Mouse (Mus musculus): Measurements from ENCODE around the gene Dennd2d. TPM values are rescaled to one million over a fixed set of nuclear protein-coding genes. Genes with fewer than 3 reads are reported as not detected.

Dennd2d gene
- total RNA-seq, 2 experiments from 2014 or later, result 0.14 to 0.20 TPM

DNA sequence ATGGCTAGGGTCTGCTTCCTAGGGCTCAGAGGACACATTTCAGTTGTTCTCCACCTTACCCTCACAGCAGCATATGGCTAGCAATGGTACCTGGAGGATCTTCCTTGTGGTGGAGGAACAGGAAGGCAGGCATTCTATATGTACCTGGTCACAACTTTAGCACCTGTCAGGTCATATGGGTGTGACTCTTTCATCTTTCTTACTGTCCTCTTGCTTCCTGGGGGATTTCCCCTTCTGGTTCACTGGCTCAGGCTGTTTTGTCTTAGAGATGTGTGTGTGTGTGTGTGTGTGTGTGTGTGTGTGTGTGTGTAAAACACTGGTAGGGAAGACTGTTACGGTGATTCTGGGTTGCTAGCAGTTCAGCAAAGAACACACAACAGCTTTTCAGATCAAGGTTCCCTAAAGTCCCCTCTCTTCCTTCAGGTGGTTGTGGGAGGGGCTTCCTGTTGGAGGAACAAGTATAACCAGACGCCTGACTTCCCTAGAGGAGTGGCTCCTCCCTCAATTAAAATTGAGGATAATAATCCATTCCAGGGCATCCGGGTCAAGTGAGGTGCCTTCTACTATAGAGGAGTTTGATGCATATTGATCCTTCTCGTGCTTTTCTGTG, 1.7 kb downstream of the Dennd2d start:
- intact Hi-C loops (cut with DNase I), result no loop called here
- no peak for DNase-seq (ENCODE audit: extremely low spot score in 1 of 2, low spot score in 2 of 2)
- TF ChIP-seq CTCF (IDR thresholded peaks at IDR 0.05), result no peak
- H3K27ac ChIP-seq, result no peak overlapping the region
- no peak overlapping the region for H3K4me3 ChIP-seq

DNA sequence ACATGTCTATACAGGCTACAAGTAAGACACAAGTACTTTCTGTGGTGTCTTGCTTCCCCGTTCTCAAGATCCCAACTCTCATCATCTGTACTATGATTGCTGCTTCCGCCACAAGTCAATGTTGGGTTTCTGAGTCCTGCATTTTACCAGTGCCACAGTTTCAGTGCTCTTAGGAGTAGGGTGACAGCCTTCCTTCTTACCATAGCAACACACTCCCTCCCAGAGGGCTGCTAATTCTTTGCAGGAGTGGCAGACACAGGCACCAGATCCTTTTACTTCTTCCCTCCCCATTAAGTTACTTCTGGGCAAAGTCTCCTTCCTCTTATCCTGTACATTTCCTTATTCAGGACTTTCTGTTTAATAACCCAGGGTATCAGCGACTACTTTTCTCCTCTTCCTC, 2.7 kb downstream of the Dennd2d start:
- intact Hi-C loops (cut with DNase I), result no loop called here
- no peak for TF ChIP-seq CTCF (IDR thresholded peaks at IDR 0.05)

DNA sequence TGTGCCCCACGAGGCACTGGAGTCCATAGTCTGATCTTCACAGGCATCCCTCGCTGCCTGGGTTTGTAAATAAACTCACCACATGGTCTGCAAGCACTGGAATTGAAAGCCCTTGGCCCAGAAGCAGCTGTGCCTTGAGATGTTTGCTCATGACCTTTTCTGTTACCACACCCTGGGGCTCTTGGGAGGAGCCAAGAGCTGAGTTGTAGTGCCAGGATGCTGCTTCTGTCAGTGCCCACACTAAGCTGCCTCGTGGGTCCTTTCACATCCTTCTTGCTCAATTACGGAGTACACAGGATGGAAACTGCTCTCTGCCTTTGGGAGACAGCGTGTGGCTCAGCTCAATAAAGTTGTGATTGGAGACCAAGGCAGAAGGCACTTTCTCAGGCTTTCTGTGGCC, 3.6 kb downstream of the Dennd2d start:
- intact Hi-C loops (cut with DNase I), result no loop called here

More for the DNA sequence above, 2.7 kb downstream of the Dennd2d start:
- no peak overlapping the region for H3K27ac ChIP-seq
- H3K4me3 ChIP-seq, result no peak overlapping the region
- DNase-seq (ENCODE audit: extremely low spot score in 1 of 2, low spot score in 2 of 2), result no peak

DNA sequence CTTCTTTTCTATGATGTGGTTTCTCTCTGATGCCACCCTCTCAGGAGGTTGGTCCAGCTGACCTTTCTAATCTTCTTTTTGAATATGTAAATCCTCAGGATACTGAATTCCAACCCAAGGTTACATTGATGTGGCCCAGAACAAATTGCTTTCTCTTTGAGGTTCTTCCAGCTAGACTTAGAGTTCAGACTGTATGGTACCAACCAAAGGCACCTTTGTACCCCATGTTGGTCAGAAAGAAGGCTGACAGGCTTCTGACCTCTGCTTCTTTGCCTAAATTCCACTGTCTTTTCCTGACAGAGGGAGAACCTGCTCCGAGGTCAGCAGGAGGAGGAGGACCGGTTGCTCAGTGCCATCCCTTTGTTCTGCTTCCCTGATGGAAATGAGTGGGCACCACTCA, 5.3 kb downstream of the Dennd2d start:
- no peak overlapping the region for H3K4me3 ChIP-seq
- H3K27ac ChIP-seq, result no peak overlapping the region
- TF ChIP-seq CTCF (IDR thresholded peaks at IDR 0.05), result no peak
- intact Hi-C loops (cut with DNase I), result no loop called here
- DNase-seq (ENCODE audit: extremely low spot score in 1 of 2, low spot score in 2 of 2), result no peak

More for the DNA sequence above, 3.6 kb downstream of the Dennd2d start:
- Histone ChIP-seq H3K27ac (no peak overlapping the region), H3K4me3 (no peak overlapping the region)
- no peak for TF ChIP-seq CTCF (IDR thresholded peaks at IDR 0.05)
- no peak for DNase-seq (ENCODE audit: extremely low spot score in 1 of 2, low spot score in 2 of 2)

DNA sequence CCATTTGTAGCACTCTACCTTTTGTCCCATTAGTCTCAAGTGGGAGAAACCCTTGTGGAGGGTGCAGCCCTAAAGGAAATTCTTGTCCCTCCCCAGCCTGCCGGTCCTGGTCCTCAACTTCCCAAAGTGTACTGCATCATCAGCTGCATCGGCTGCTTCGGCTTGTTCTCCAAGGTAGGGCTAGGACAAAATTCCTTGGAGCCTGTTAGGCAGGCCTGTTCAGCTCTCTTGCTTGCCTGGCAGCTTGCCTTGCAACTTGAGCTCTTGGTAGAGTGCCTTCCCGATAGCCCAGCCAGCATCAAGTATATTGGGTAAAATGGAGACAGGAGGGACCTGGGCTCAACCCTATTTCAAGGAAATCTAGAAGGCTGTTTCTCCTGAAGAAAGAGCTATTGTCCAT, 8.0 kb downstream of the Dennd2d start:
- Histone ChIP-seq H3K27ac (no peak overlapping the region), H3K4me3 (no peak overlapping the region)
- no peak for TF ChIP-seq CTCF (IDR thresholded peaks at IDR 0.05)
- DNase-seq (ENCODE audit: extremely low spot score in 1 of 2, low spot score in 2 of 2), result no peak
- intact Hi-C loops (cut with DNase I), result no loop called here

DNA sequence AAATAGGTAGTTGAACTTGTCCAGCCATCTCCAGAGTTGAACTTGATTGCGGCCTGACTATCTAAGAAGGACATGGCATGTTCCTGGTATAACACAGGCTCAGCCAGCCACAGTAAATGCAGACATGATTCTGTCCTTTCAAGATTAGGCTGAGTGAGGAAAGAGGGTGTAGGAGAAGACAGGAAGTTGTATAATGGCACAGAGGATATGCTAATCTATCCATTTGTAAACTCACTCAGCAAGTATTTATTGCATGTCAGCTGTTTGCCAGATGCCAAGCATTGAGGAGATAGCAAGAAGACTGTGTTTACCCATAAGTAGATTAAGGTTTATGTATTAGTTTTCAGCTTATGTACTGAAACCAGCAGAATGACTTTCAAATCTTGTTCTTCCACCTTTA, 10.5 kb downstream of the Dennd2d start:
- no peak for DNase-seq (ENCODE audit: extremely low spot score in 1 of 2, low spot score in 2 of 2)
- no peak overlapping the region for H3K27ac ChIP-seq
- intact Hi-C loops (cut with DNase I), result no loop called here
- no peak for TF ChIP-seq CTCF (IDR thresholded peaks at IDR 0.05)
- H3K4me3 ChIP-seq, result no peak overlapping the region

DNA sequence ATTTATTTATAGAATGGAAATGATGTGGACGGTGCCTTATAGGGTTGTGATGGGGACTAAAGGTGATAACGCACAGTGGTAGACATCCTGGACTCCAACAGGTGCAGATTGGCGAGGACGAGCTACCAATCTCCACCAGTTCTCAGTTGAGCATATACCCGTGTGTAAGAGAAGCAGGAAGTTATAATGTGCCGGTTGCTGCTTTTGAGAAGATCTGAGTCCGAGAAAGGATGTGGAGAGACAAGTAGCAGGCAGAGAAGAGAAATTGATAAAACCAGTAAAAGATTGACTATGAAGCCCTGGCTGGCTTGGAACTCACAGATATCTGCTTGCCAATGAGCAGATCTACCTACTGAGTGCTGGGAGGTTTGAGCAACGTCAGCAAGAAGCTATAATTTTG, 11.0 kb downstream of the Dennd2d start:
- intact Hi-C loops (cut with DNase I), result no loop called here
- Histone ChIP-seq H3K27ac (no peak overlapping the region), H3K4me3 (no peak overlapping the region)
- DNase-seq (ENCODE audit: extremely low spot score in 1 of 2, low spot score in 2 of 2), result no peak
- TF ChIP-seq CTCF (IDR thresholded peaks at IDR 0.05), result no peak

DNA sequence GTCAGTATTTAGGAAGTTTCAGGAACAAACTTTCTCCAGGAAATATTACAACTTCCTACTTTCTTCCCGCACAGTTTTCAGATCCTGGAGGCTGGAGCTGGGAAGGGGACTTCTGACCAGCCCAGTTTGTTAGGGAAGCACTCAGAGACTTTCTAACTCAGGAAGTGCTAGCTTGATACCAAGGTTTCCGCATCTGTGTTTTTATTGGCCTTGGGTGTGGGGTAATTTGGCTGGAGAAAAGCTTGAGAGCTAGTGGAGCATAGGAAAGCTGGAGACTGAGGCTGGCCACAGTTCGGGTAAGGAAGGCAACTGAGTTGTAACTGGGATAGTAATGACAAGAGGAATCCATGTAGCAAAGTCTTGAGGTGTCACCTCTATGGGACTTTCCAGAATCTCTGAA, 11.7 kb downstream of the Dennd2d start:
- TF ChIP-seq CTCF (IDR thresholded peaks at IDR 0.05), result no peak
- intact Hi-C loops (cut with DNase I), result no loop called here
- no peak overlapping the region for H3K4me3 ChIP-seq
- H3K27ac ChIP-seq, result no peak overlapping the region
- no peak for DNase-seq (ENCODE audit: extremely low spot score in 1 of 2, low spot score in 2 of 2)

DNA sequence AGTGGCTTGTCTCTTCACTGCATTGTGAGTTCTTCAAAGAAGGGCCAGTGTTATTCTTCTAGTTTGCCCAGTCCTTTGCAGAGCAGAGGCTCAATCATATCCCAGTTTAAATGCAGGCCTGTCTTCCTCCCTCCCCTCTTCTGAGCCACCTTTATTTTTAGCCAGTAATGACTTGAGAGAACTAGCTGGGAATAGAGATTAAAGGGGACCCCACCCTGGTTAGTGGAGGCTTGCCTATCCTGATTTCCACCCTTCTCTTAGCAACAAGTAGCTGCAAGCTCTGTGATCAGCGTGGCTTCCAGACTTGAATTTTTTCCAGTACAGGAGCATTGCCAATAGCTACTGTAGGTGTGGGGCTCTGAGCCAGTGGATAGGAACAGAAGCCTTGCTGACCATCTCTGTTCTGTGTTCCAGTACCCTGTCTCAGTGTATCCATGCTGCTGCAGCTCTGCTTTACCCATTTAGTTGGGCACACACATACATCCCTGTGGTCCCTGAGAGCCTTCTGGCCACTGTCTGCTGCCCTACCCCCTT, 12.3 kb downstream of the Dennd2d start:
- Histone ChIP-seq H3K27ac (no peak overlapping the region), H3K4me3 (no peak overlapping the region)
- no peak for TF ChIP-seq CTCF (IDR thresholded peaks at IDR 0.05)
- intact Hi-C loops (cut with DNase I), result no loop called here
- no peak for DNase-seq (ENCODE audit: extremely low spot score in 1 of 2, low spot score in 2 of 2)

DNA sequence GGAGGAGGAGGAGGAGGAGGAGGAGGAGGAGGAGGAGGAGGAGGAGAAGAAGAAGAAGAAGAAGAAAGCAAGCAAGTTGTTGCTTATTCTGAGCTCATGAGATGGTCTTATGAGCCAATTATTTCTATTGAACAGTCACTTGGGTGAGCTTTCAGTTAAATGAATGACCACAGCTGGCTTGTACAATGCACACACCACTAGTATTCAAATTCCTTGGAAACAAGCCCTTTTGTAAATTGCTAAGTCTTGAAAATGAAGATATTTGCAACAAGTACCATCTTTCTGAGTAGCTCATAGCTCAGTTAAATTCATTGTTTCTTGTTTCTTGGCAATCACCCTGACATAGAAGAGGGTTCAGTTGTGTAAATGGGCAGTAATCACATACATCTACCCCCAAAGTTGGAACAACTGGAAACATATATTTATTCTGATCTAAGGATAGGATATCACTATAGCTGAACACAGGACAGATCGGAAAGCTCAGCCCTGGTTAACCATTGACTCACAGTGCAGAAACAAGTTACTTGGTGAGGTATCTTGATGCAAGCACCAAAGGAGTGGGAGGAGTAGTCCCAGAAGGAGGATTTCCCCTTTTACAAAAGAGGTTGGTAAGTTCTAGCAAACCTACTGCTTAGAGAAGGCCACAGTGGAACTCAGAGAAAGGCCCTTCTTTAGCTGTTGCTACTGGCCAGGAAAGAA, 13.3 kb downstream of the Dennd2d start:
- intact Hi-C loops (cut with DNase I), result no loop called here
- Histone ChIP-seq H3K27ac (peak overlapping the region; percentile 36; the same call in 1 of the 2 replicates), H3K4me3 (no peak overlapping the region)
- DNase-seq (ENCODE audit: extremely low spot score in 1 of 2, low spot score in 2 of 2), result no peak
- no peak for TF ChIP-seq CTCF (IDR thresholded peaks at IDR 0.05)

DNA sequence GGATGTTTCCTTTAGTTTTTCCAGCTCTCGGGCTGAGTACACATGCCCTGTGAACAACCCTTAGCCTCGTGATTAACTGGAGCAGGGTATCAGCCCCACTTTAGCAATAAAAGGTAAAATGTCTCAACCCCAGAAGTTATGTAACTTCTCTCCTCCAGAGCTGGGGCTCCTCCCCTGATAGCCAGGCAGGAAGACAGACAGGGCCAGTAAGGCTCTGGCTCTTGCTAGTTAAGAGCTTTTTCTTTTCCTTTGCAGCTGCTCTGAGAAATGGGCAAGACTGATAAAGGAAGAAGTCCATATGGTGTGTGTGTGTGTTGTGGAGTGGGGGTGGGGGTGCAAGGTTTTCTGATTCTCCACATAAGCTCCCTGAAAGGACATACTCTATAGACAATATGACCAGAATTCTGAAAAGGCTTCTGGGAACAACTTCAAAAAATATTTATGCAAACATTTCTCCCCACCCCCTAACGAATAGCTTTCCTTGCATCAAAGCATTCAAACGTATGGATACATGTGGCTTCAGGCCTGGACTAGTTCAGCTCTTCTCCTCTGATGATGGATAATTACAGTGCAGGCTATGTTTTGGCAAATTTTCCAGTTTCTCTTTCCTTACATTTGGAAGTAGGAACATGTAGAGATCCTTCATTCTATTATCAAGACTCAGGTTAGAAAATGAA, 14.0 kb downstream of the Dennd2d start:
- Histone ChIP-seq H3K27ac (peak overlapping the region; percentile 36; the same call in 1 of the 2 replicates), H3K4me3 (no peak overlapping the region)
- no peak for TF ChIP-seq CTCF (IDR thresholded peaks at IDR 0.05)
- no peak for DNase-seq (ENCODE audit: extremely low spot score in 1 of 2, low spot score in 2 of 2)
- intact Hi-C loops (cut with DNase I), result no loop called here

DNA sequence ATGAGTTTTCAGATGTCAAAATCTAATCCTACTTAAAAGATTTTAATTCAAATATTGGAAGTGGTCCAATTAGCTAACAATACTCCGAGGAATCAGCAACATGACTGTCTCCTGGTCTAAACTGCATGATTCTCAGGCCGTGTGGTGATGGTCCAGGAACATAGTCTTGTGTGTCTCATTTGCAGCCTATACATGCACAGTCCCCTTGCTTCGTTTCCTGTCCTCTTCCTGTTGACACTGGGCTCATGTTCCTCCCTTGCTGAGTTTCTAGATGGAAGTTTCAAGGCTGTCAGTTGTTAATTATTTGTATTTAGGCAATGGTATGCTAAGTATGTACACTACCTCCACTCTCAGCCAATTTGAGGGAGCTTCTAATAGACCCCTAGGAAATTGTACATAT, 14.8 kb downstream of the Dennd2d start:
- H3K4me3 ChIP-seq, result no peak overlapping the region
- no peak for DNase-seq (ENCODE audit: extremely low spot score in 1 of 2, low spot score in 2 of 2)
- no peak overlapping the region for H3K27ac ChIP-seq
- intact Hi-C loops (cut with DNase I), result no loop called here
- no peak for TF ChIP-seq CTCF (IDR thresholded peaks at IDR 0.05)

All from left cerebral cortex, adult 2 months (tissue).